Mouse (Mus musculus): ENCODE results near the gene Rbm33. TPM values are rescaled to one million over a fixed set of nuclear protein-coding genes. Genes with fewer than 3 reads are reported as not detected.

The Rbm33 gene
- total RNA-seq, 2 experiments from 2014 or later = 67.4 to 74.1 TPM

- peak; percentile 20 to 21 for DNase-seq
Observed at GRCm38 (mm10) chr5:28464361-28465098, 147.6 kb downstream of the Rbm33 start.

GRCm38 (mm10) chr5:28465099-28465406, 148.1 kb downstream of the Rbm33 start:
- peak; percentile 52 to 63 for DNase-seq

GRCm38 (mm10) chr5:28465526-28465925, 148.6 kb downstream of the Rbm33 start:
- DNase-seq = no peak

- DNase-seq = peak in 1 of 2 experiments; percentile 6
Observed at GRCm38 (mm10) chr5:28466351-28466750, 149.4 kb downstream of the Rbm33 start.

GRCm38 (mm10) chr5:28466760-28467306, 149.9 kb downstream of the Rbm33 start, which contains the start of gene Shh:
TSS of gene Shh (minus strand) at chr5:28467256.
- DNase-seq = peak; percentile 31 to 34

Other genes with a start within 250 kb of the Rbm33 start
- gene Insig1, start 245.8 kb upstream of the Rbm33 start, total RNA-seq (2021) = 10 to 100 TPM; 54.9 TPM
- under 1 TPM; 0.25 to 0.28 TPM for gene En2, start 151.4 kb upstream of the Rbm33 start, total RNA-seq (2021)
- under 1 TPM; 0.32 to 0.94 TPM for gene Cnpy1, start 71.3 kb upstream of the Rbm33 start, total RNA-seq (2021)
- 1 to 10 TPM; 1.1 to 1.7 TPM for gene Shh, start 150.1 kb downstream of the Rbm33 start, total RNA-seq (2021)